Mouse (Mus musculus) fibroblast of lung, adult 2 months (primary cell): ENCODE results near the gene Pmpcb.
"Not testable (repeated sequence)": the region's sequence is repeated elsewhere in the genome, so short reads cannot be mapped to it uniquely, and the experiment has no call there.

Source experiments
- DNase-seq: peaks from one replicate; pipeline ENCODE4 v3.0.0-alpha.2; 2011; ENCODE audit warnings: low read depth

Pmpcb gene

DNA sequence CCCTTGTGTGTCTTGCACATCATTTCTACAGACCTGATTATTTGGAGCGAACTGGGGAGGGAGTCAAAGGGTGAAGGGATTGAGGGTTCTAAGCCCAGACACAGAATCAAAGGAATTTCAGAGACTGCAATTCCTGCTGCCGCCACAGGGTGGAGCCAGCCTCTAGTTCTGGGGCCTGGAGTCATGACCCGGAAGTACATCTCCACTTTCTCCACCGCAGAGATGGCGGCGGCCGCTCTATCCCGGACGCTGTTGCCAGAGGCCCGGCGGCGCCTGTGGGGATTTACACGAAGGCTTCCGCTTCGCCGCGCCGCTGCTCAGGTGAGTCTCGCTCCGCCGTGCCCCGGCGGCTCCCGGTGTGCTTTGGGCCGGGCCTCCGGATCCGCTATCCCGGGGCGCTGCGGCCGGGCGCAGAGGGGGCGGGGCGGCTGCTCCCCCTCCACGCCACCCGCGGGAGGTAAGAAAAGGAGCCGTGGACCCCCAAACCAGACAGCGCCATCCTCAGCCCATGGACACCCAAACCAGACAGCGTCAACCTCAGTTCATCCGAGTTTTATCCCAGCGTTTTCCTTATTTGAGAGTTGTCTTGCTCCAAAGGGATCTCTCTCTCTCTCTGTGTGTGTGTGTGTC is at the start of gene Pmpcb:
TSS of gene Pmpcb (plus strand) at position 186 of the 630 bp plus-strand sequence.
- DNase-seq = peak; percentile 44

DNA sequence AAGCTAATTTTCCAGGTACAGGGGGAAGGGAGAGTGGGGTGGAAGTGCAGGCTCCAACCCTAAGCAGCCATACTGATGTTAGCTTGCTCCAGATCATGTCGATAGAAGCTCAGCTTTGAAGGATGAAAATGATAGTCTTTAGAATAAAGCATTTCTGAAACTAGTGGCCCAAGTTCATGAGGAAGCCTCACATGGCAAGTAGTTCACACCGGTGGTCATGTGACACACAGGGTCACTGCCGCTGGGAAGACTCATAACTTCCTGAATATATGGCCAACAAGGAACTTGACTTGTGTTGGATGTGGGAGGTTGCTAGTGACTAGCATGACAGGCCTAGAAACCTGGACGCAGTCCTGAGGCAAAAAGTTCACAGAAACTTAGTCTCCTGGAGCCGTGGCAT is 44.7 kb upstream of the Pmpcb start:
- DNase-seq = no peak

DNA sequence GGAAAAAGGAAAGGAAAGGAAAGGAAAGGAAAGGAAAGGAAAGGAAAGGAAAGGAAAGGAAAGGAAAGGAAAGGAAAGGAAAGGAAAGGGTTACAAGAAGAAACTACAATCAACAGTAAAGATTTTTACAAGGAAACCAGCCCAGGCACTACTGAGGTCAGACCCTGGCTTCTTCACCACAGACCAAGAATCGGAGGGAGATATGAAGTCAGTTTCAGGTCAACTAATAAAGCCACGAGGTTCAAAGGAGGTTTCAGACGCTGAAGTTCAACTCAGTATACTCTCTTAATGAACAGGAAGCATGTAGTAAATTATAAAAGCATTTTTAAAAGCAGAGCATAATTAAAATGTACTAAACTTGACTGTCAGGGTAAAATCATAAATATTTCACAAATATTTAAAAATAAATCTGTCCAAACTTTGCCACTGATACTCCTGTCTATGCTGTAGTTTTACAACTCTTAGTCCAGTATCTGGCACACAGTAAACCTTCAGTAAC is 43.5 kb upstream of the Pmpcb start:
- no peak for DNase-seq

DNA sequence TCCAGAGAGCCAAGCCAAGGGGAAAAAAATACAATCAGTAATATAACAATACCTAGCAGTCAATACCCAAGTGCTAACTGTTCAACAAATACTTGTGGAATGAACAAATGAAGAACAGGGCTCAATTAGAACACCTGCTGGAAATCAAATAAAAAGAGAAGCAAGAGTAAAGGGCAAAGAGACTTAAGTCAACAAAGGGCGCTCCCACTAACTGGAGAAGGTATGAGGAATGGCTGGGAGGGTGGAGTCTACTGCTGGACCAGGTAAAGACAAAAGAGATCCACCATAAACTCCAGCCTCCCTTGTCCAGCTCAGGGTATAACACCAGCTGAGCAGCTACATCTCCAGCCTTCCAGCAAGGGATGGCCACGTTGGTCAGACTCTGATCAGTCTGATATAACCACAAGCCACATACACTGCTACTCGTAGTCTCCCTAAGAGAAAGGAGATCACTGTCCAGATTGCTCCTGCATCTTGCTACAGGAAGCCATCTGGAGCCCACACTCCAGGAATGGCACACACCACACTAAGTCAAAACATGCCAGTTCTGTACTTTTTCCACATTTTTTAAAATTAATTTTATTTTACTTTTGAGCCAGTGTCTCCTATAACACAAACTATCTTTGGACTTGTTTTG is 42.0 kb upstream of the Pmpcb start:
- no peak for DNase-seq

DNA sequence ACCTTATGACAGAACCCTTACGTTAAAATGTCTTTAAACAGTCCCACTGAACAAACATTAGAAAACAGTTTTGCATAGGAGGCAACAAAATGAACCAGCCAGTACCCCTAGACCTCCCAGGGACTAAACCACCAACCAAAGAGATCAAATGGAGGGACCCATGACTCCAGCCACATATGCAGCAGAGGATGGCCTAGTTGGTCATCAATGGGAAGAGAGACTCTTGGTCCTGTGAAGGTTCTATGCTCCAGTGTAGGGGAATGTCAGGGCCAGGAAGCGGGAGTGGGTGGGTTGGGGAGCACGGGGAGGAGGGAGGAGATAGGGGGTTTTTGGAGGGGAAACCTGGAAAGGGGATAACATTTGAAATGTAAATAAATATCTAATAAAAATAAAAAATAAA is 37.4 kb upstream of the Pmpcb start:
- not testable (repeated sequence) for DNase-seq

DNA sequence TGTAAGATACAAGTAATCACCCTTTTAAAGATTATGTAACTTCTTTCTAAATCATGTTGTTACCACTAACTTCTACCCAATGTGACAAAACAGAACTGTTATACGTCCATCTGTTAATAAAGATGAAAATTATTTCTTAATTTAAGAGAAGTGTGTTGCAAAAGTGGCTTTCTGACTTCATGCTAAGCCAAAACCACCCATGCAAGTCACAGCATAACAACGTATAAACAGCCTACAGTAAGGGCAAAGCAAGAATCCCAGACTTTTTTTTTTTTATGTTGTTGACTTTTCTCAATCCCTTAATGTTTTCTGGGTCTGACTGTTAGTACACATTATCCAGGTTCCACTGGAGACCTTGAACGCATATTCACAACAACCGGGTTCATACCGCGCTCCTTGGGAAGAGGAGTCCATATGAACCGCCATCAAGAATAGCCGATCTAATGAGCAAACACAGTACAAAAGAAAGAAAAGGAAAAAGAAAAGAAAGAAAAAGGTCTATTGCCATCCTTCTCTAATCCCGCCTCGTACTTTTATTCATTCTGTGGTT is 36.6 kb upstream of the Pmpcb start:
- no peak for DNase-seq

DNA sequence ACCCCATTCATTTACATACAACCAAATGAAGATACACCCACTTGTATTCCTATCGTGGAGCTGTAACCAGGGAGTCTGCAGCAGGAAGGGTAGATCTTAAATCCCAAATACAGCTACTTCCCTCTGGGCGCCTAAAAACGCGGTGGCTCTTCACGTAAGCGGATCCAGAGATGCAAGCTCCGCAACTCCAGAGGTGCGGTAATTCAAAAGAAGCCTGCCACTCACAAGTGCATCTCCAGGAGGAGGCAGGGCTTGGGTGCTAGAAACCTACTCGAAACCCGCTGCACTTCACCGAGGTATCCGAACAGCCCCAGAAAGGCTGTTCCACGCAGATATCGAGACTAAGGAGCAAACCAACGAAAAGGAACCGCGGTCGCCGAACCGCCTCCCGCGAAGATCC is 36.0 kb upstream of the Pmpcb start:
- no peak for DNase-seq

DNA sequence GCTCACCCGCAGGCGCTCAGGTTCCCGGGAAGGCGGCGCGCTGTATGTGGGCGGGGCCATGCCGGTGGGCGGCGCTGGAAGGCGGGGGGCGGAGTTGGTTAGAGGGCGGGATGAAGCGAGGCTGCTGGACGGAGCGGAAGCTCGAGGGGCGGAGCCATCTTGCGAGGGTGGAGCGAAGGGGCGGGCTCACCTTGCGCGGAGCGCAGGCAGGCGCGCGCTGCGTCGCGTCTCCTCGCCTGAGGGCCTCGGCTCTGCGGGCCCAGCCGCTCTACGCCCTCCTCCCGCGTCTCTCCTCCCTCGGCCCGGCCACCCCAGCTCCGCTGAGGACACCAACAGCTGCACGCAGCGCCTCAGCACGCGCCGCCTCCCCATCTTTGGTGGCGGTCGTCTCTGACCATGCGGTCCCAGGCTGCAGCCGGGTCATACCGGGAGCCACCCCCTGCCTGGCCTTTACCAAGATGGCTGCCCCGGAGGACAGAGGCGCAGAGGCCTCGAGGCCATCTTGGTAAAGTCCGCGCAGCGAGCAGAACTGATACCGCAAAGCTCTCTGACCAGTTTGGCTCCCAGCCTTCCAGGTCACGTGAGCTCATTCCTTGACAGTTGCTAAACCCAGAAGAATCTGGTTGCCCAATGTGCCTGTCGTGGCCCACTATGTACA is 35.5 kb upstream of the Pmpcb start, which contains the start of gene Napepld:
TSS of gene Napepld (minus strand) at position 46 of the 658 bp plus-strand sequence.
- peak; percentile 96 for DNase-seq

DNA sequence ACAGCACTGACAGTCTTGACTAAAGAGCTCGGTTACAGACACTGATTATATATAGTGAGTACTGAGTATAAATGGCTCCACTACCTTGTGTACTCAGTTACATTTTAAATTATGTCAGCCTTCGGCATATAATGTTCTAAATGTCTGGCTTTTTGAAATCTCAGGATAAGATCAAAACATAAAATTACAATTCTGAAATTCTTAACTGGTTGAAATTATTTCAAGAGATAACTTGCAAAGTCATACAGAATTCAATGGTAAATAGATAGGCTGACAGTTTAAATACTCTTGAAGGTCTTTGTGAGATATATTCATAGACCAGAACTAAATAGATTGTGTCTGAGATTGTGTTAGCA is 35.0 kb upstream of the Pmpcb start:
- DNase-seq = no peak

DNA sequence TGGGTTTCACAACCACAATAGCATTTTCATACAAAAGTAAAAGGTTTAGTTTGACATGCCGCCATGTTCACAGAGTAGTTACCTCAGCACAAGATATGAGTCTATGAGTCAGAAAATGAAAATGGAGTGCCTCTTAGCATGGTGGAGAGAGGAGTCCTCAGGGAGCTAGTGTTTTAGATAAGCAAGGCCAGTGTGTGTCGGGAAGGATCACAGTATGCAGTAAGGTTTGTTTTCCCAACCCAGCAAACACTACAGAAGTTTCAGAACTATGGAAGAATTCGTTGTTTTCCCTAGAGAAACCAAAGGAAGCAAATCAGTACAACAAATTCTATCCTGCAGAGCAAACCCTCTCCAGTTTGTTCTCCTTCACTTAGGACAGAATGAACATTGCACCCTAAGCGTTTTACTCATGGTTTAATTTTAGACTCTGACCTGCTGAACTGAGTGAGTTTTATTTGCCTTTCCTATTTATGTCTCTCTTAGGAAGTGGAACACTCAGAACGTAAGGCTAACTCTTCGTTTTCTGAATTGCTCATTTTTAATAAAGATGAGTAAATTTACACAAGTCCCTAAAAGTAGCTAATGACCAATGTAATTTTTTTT is 34.0 kb upstream of the Pmpcb start:
- no peak for DNase-seq

DNA sequence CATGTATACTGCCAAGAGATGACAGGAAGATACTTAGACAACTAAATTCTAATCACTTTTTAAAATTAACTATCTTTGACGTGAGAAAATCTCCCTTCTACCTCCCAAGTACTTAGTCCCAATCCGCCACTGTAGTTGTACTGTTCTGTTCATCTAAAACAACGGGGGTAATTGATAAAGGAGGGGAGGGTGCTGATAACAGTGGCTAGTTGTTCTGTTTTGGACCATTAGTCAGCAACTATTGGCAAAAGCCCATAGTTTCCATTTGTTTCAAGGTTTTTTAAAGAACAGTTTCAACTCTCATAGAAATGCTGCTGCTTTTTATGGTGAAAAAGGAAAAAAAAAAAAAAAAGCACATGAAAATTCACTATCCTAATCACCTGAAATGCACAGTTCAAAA is 33.2 kb upstream of the Pmpcb start:
- no peak for DNase-seq

DNA sequence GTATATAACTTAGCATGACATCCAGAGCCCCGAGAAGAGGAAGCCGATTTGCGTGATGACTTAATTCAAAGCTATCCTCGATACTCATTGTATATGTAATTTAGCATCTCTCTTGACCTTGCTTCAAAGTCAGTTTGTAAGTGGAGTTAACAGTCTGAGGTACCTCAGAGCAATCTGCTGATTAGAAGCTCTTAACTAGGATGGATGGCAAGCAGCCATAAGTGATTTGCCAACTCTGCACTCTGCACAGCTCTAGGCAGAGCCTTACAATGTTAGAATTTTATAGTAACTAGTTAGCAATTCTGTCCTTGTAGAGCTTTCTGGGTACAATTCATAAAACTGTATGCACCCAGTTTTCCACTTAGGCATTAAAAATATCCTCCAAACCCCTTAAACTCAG is 30.4 kb upstream of the Pmpcb start:
- DNase-seq = no peak

DNA sequence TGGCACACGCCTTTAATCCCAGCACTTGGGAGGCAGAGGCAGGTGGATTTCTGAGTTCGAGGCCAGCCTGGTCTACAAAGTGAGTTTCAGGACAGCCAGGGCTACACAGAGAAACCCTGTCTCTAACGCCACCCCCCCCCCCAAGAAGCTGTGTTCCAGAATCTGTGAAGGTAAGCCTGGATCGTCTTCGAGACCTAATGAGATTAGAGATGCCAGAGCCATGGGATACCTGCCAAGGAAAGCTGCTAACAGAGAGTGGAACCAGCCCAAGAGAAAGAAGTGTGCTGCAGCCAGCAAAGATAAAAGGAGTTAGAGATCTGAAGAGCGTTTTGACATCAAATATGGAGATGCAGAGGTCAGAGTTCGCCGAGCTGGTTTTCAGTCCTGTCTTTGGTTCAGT is 28.9 kb upstream of the Pmpcb start:
- not testable (repeated sequence) for DNase-seq

DNA sequence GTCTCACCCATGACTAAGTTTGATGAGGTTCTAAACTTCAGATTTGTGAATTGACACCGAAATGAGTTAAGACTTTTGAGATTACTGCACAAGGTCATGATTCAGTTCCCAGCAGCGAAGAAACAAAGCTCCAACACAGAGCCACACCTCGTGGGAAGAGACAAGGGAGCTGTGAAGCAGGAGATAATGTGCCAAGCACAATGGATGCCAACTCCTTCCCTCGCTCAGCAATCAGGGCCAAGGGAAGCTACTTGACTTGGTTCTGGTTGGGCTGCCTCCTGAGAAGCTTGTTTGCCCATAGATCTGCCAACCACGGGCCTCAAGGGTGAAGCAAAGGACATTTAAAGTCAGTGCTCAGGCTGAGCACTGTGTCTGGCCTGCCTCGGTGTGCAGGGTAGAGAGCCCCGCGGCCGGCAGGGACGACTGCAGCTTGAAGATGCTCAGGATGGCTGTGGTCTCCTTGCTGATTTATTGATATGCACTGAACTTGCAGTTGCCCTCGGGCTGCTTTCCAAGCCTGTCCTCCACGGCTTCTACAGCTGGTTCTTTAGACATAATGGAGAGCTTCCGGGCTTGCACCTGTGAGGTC is 24.7 kb upstream of the Pmpcb start:
- no peak for DNase-seq

DNA sequence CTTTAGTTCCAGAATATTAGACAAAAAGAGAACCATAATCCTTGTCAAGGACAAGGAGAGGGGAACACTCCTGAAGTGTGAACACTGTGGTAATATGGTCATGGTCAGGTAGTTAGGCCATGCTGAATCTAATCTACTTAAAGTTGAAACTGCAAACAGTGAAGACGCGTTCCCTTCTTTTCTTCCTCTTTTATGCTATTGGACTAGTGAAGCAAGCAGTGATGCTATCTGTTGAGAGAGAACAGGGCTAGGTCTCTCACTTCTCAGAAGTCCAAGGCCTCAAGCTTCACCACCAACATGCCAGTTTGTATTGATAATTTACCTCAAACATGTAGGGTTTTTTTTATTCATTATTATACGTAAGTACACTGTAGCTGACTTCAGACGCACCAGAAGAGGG is 22.5 kb upstream of the Pmpcb start:
- no peak for DNase-seq

DNA sequence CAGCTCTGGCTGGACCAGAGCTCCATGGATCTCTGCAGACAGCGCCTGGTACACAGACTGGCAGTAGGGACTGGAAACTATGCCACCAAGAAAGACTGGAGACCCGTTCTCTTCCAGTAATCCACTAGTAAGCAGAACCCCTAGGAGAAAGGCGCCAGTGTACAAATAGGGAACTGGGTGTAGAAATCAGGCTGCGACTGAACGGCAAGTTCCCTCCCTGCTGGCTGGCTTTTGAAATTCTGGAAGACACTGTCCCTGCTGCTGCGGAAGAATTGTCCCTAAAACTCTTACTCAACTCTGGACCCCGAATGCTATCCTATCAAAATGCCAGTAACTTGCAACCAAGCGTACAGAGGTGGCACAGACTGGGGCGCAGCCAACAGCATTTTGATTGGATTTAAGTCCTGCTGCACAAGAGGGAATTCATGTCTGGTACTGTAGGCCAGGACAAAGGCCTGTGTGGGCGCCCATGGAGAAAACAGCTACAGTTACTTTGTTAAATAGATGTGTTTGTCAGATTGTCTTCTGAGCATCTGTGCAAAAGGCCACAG is 19.7 kb upstream of the Pmpcb start:
- DNase-seq = no peak

DNA sequence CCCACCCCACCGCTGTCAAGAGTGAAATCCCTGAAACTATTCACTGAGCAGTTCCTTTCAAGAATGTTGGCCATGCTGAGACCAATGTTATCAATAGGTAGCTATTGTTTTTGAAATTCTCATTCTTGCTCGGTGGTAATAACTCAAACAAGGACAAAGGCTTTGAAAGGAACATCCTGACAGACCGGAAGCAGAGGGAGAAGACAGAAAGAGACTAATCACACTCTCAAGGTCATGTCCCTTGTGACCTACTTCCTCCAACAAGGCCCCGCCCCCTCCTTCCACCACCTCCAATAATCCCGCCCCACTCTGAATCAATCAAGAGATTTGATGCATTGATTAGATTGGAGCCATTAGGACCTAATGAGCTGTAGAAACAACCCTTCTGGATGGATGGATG is 18.4 kb upstream of the Pmpcb start:
- DNase-seq = no peak

DNA sequence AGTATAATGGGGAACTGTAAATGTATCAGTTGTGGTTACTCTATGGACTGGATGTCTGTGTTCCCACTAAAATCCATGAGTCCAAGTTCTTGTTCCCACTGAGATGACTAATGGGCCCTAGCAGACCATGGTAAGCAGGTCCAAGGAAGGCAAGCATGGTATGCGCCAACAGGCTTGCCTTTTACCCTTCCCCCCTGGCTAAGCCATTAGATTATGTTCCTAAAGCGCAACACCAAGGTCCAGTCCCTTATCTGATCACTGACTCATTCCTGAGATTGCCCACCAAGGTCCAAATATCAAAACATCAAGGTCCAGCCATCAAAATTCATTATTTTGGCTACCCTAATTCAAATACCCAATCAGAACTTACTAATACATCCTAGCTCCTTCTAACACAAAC is 17.7 kb upstream of the Pmpcb start:
- no peak for DNase-seq

DNA sequence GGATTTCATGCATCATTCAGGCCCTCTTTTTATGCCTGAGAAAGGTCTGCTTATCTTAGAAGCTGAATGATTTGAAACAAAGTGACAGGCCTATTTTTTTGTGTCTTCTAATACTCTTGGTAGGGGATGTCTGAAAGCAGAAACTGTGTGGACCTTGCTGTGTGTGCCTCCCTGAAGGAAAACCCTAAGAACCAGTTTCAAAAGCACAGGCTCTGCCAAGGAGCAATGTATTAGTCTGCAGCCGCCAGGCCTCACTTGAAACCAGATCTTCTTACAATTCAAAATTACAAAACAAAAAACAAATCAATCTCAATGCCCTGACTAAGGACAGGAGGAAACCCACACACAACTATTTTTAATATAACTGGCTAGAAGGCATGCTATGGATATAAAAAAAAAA is 12.5 kb upstream of the Pmpcb start:
- DNase-seq = peak; percentile 38

DNA sequence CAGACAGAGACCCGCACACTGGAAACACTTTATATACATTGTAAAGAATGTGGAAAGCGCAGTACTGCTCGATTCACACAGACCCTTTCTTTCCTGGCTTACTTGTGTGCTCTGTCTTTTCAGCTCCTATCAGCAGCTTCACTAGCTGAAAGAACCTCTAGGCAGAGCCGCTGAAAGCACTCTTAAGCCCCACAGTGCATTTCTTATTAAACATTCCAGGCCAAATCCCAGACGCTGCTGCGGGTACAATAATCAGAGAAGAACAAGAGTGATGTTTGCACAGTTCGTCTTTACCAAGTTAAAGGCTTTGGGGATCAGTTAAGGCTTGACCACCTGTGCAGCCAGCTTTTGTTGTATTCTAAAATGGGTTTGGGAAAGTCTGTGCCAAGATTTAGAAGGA is 12.1 kb upstream of the Pmpcb start:
- DNase-seq = no peak

DNA sequence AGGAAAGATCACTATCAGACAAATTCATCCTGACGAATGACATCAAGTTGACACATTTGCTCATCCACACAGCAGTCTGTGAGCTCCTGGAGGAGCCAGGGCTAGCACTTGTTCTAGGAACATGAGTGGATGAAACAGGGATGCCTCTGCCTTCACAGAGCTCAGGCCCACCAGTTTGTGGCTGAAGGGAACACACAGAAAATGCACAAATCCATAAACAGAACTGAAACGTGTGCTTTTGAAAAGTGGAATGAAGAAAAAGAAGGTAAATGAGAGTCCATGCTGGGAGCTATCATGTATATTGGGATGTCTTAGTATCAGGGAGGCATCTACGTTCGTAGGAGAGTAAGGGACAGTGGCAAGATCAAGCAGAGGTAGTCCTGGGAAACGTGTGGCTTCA is 7.8 kb upstream of the Pmpcb start:
- no peak for DNase-seq
